Mouse (Mus musculus) testis, postnatal 14 days (tissue): ENCODE measurements around the gene Ripor2.

Experiments used
- DNase-seq: peaks from one replicate; pipeline ENCODE4 v3.0.0; 2021; ENCODE audit warnings: low spot score

Ripor2 gene

GRCm38 (mm10) chr13:24712581-24713130 lies 130.7 kb downstream of the Ripor2 start:
- DNase-seq, result no peak

DNA sequence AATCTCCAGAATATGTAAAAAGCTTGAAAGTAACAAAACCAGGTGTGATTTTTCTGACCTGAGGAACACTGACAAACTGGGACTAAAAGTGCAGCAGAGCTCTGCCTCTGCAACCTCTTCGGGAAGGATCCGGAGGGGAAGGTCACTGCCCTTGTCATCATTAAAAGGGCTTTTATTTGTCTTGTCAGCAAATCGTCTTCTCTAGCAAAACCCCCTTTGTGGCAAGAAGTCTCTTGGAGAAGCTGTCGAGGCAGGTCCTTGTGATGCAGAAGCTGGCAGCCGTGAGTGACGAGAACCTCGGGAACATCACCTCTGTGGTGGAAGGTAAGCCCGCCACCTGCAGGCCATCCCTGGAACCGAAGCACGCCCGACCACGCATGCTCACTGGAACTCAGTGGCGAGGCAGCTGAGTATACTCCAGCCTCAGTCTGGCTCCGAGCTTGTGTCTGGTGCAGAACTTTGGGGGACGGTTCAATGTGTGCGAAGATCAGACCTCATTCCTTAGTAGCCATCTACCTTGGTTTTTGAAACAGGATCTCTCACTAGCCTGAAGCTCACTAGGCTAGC lies 131.5 kb downstream of the Ripor2 start:
- peak; percentile 79 for DNase-seq

- DNase-seq, result no peak
Measured at GRCm38 (mm10) chr13:24714360-24714885, 132.4 kb downstream of the Ripor2 start.

- DNase-seq, result no peak
Measured at GRCm38 (mm10) chr13:24715601-24716000, 133.6 kb downstream of the Ripor2 start.

DNA sequence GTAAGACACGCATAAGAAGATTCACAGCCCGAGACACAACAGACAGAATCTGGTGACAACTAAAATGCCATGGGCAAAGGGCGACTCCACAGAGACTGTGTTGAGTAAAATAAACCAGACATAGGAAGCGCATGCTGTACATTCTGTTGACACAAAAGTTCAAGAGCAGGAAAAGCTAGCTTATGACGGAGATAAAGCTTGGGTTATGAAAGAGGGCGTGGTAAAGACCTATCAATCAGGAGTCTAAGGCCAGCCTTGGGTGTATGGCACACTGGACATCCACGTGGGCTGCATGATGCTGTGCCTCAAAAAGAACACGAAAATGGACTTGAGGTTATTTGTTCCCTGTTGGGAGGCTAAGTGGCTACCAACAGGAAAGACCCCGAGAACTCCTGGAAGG lies 134.5 kb downstream of the Ripor2 start:
- DNase-seq, result no peak

GRCm38 (mm10) chr13:24717677-24718076 lies 135.7 kb downstream of the Ripor2 start:
- DNase-seq, result no peak

DNA sequence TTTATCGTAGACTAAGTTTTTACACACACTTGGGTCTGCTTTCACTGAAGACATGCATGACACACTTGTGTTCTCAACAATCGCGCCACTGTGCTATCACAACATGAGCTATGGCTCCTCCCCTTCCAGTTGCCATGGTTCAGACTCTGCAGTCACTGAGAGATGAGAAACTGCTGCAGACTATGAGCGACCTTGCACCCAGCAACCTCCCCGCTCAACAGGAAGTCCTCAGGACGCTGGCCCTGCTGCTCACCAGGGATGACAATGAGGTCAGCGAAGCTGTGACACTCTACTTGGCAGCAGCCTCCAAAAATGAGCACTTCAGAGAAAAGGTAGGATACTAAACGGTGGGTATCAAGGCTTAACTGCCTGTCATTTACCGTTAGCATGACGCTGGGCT lies 139.5 kb downstream of the Ripor2 start:
- no peak for DNase-seq

DNA sequence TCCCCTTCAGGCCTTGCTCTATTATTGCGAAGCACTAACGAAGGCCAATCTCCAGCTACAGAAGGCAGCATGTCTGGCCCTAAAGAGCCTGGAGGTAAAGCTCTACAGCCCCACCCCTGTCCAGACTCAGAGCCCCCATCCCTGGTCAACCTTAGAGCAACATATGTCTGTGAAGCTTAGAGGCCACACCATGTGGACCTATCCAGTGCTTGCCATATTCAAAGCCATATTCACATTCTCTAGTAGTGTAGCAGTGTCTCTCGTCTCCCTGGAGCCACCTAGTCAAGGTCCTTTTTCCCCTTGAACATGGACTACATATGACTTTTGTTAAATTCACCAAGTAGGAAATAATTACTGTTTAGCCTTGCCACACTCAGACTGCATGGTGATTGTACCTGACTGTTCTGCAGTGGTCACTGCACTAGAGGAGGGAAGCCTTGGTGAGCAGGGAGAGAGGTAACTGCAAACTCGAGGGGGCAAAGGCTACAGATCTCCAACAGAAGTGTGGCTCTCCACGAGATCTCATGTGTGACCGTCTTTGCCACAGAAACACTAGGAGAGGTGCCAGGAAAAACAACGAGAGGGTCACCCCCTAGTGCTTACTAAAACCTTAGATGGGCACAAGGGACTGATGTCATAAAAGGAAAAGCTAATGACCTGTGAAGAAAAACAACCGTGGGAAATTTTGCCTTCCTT lies 141.9 kb downstream of the Ripor2 start:
- DNase-seq, result no peak

DNA sequence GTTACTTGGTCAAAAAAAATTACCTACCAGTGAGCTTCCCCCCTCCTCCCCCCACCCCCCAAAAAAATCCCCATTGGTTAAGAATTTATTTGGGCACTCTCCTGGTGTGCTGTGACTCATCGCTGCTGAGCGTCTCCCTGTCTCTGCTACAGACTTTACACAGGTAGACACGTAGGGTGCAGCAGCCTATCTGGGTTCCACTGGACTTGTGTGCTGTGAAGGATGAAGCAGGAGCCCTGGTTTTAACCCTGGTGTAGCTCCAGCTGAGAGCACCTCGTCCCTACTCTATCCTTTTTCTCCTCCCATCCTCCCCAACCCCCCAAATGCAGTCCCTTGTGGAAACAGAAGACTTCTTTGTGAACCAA lies 142.4 kb downstream of the Ripor2 start:
- no peak for DNase-seq

GRCm38 (mm10) chr13:24729128-24729527 lies 147.1 kb downstream of the Ripor2 start:
- DNase-seq, result no peak

GRCm38 (mm10) chr13:24734502-24734901 lies 152.5 kb downstream of the Ripor2 start:
- no peak for DNase-seq

DNA sequence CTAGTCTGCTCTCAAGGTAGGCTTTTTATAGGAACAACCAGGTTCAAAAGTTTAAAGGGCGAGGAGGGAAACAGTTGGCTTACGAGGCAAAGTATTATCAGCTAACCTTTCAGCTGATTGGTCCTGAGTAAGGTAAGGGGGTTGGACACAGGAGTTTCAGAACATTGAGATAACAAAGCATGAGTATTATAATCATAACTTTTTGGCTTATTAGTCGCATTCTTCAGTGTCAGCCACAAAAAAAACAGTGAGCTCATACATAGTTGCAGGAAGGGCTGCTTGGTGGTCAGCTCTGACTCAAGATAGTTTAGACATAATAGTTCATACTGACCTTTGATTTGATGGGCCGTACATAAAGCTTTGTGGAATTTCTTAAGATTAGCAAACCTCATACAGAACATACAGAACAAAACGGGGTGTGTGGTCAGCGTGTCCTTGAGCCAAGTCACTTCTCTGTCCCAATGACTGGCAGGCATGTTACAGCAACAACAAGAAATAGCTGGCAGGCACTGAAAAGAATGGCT lies 153.7 kb downstream of the Ripor2 start:
- no peak for DNase-seq

DNA sequence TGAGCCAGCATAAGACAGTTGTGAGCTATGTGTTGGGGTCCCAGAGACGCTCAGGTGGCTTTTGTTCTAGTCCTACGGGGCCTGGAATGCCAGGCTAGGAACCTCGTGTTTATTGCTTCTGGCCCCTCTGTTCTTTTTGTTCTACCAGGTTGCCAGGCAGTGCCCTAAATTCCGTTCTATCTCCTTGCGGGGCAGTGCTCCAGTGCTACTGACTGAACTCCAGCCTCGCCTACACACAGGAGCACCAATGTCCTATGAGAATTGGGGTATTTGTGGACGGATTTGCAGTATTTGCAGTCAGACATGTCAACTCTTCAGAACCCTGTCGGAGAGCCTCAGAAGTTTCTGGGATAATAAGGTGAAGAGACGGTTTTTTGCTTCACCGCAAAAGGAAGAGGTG lies 159.0 kb downstream of the Ripor2 start, which contains the start of gene Armh2:
TSS of gene Armh2 (plus strand) at position 205 of the 400 bp plus-strand sequence.
- no peak for DNase-seq

- DNase-seq, result no peak
Measured at GRCm38 (mm10) chr13:24747823-24748222, 165.8 kb downstream of the Ripor2 start.

DNA sequence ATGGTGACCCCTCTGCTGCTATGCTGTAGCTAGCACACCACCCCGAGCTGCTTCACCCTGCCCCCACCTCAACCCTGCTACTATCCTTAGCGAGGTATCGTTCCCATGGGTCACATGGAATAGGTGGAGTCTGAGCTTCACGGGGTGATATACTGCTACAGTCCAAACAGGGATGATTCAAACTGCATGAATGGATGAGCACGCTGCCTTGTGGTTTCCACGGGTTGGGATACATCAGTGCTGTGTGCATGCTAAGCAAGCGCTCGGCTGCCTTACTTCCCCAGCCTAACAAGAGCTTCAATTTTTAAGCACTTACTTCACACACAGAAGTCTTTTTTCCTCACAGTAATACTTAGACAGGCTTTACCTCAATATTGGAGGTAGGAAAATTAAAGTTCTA lies 168.8 kb downstream of the Ripor2 start:
- DNase-seq, result no peak

DNA sequence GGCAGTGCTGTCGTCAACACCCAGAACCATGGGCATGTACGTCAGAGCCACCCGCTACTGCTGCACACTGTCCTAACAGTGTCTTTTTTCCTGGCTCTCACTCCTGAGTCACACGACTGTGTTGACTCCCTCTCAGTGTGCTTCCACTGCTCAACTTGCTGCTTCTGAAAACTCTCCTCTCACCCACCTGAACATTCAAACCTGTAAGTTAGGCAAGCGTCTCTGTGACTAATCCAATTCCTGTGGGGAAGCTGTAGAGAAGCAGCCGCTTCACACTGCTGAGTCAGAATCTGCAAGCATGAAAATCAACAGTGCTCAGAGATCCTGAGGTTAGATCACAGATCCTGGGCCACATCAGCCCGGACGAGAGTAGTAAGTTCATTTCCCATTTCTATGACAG lies 169.4 kb downstream of the Ripor2 start:
- DNase-seq, result no peak

DNA sequence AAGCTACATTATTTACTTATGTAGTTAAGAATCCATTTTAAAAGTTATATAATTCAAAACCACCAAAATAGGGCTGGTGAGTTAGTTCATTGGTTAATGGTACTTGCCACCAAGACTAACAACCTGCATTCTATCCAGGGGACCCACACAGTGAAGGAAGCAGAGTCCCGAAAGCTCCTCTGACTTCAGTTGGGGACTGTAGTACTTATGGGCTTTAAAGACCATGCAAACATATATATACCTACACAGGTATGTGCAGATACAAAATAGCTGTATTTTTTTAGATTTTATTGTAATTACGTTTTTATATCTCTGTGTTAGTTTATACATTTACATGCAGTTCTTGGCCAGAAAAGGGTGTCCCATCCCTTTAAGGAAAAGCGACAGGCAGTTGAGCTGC lies 174.8 kb downstream of the Ripor2 start:
- DNase-seq, result no peak

DNA sequence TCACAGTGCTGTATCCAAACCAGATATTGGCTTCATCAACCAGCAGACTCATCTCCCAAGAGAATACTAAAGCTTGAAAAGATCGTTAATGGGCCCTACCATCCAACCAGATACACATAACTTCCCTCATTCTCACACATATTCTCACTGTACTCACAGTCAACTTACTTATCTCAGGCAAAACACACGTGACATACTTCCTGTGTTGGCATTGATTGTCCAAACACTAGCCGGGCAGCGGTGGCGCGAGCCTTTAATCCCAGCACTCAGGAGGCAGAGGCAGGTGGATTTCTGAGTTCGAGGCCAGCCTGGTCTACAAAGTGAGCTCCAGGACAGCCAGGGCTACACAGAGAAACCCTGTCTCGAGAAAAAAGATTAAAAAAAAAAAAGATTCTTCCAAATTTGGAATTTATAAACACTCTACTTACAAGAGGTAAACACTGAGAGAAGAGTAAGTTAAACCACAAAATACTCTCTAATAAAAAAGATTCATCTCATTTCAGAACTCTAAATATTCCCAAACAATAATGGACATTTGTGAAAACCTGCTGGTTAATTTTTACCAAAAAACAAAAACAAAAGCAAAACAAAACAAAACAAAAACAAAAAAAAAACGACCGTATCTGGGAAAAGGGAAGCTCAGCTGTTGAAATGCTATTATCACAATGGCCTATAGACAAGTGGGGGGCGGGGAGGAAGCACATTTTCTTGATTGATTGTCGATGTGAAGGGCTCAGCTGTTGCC lies 176.0 kb downstream of the Ripor2 start:
- no peak for DNase-seq

DNA sequence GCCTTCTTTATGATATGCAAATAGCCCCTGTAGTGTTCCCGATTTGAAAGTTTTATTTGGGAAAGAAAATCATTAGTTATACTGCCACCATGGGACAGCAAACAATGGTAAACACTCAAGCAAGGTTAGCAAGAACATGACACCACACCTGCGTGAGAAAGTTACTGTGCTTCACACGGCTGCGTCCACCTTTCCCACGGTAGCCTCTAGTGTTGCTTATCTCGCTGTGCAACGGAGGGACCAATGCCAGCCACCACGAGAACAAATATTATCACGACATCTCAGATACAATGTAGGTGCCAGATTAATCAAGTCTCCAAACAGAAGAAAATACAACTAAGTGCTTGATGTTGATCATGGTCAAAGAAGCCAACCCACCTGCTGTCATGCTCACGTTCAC lies 177.5 kb downstream of the Ripor2 start:
- DNase-seq, result no peak

GRCm38 (mm10) chr13:24760351-24760870 lies 178.4 kb downstream of the Ripor2 start:
- DNase-seq, result no peak

- no peak for DNase-seq
Measured at GRCm38 (mm10) chr13:24761083-24761402, 179.1 kb downstream of the Ripor2 start.

DNA sequence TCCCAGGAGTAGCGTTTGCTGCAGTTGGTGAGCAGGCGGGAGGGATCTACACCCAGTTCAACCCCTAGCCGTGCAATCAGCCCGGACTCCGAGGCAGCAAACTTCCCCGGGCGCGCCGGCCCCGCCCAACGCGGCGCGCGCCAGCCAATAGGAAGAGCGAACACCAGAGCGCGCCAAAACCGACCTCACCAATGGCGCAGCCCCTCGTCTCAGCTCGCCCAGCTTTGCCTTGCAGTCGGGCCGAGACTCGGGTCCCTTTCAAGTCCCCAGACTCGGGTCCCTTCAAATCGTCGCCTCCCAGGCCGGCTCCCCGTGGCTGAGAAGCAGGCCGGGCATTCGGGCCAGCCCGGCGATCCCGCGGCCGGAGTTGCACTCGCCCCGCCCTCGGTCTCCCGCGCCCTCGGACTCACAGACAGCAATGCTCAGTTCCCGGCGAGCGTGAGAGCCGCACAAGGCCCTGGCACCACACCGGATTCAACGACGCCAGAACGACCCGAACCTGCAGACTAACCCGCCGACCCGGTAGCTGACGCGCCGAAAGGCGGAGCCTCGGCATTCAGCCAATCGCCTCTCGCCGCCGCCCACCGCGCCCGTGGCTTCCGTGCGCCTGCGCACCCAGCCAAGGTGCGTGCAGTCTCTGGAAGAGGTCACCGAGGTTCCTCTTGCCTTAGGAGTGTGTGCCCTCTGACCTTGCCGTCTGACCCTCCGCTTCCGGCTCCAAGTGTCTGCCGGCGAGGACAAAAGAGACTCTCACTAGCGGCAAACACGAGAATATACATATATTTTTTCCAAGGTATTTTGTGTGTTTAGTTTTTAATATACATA lies 179.6 kb downstream of the Ripor2 start, which contains the start of gene Gmnn:
TSS of gene Gmnn (minus strand) at position 521 of the 825 bp plus-strand sequence.
- DNase-seq, result peak; percentile 91
